Mouse (Mus musculus): Measurements from ENCODE around the gene Eif1ad.
"Not testable (repeated sequence)": the region's sequence is repeated elsewhere in the genome, so short reads cannot be mapped to it uniquely, and the experiment has no call there.

The Eif1ad gene

GRCm38 (mm10) chr19:5377446-5377845, 10.9 kb downstream of the Eif1ad start:
- no peak for DNase-seq (ENCODE audit: low spot score)

- no peak for DNase-seq (ENCODE audit: low spot score)
Observed at GRCm38 (mm10) chr19:5383326-5383725, 16.8 kb downstream of the Eif1ad start.

DNA sequence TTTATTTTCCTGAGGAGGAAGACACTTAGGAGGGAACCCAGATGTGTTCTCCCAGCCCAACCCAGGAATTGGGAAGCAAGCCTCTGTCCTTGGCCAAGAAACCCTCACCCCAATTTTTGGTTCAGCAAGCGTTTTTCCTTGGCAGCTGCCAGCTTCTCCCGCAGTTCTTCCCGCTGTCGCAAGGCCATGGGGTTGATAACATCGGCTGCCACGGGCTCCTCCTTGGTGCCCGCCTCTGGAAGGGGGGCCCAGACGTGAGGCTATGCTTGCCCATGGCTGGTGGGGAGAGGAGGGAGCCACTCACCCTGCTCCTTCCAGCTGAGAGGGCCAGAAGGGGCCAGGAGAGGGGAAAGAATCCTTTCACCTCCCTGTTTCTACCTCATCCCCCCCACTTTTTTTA, 18.2 kb downstream of the Eif1ad start:
- no peak for DNase-seq (ENCODE audit: low spot score)

GRCm38 (mm10) chr19:5388011-5388441, 21.5 kb downstream of the Eif1ad start:
- DNase-seq (ENCODE audit: low spot score) = no peak

- DNase-seq (ENCODE audit: low spot score) = peak; percentile 85
Observed at GRCm38 (mm10) chr19:5388588-5389242, 22.2 kb downstream of the Eif1ad start, which contains the start of gene Sart1. TSS of gene Sart1 (minus strand) at chr19:5388703.

DNA sequence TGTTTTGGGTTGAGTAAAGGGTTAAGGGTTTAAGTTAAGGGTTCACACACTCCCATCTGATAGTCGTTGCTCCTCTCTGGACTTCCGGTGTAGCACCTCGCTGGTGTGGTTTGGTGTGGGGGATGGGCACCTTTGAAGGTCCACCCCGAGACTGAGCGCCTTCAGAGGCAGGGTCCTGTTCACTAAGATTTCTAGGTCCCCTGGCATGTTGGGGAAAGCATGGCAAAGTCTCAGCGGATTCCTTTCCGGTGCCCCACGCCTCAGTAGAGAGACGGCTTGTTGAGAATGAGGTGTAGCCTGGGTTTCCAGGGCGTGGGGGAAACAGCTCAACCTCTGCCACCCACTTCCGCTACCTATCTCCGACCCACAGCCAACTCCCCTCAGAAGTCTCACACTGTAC, 23.1 kb downstream of the Eif1ad start:
- DNase-seq (ENCODE audit: low spot score) = peak; percentile 59

DNA sequence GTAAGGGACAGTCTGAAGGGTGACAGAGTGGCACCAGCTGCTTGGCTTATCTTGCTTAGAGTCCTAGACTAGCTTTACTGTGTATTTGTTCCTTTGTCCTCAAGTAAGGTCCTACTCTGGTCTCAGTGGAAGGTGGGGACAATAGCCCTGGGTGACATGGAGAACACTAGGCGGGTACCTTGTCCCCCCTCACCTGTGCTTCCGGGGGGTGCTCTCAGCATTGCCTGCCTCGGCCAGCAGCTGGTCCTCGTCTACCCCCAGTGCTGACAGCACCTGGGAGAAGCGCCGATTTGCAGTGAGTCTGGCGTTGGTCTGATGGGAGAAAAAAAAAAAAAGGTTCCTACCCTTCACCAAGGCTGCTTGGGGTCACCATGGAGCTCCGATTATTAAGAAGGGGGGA, 23.9 kb downstream of the Eif1ad start:
- DNase-seq (ENCODE audit: low spot score) = no peak

- no peak for DNase-seq (ENCODE audit: low spot score)
Observed at GRCm38 (mm10) chr19:5392892-5393291, 26.4 kb downstream of the Eif1ad start.

GRCm38 (mm10) chr19:5394168-5394567, 27.6 kb downstream of the Eif1ad start:
- DNase-seq (ENCODE audit: low spot score) = no peak

GRCm38 (mm10) chr19:5395371-5395770, 28.8 kb downstream of the Eif1ad start:
- no peak for DNase-seq (ENCODE audit: low spot score)

- DNase-seq (ENCODE audit: low spot score) = not testable (repeated sequence)
Observed at GRCm38 (mm10) chr19:5401073-5401472, 34.5 kb downstream of the Eif1ad start.

DNA sequence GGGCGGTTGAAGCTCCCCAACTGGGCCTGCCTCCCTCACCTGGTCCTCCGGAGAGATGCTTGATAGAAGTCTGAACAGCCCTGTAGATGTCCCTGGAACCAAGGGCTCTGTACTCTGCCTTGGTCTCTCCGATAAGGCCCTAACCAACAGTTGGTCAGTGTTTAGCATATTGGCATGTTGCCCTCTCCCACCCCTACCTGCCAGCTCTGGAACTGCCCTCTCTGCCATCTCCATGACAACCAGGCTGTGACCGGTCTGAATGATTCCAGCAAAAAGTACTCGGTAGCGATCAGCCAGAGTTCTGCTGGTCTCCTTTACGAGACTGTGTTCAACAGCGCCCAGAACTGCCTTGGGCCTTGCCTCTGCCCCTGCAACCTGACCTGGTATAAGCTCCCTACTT, 35.8 kb downstream of the Eif1ad start, which contains the start of gene Tsga10ip:
TSS of gene Tsga10ip (minus strand) at position 234 of the 400 bp plus-strand sequence.
- DNase-seq (ENCODE audit: low spot score) = no peak

GRCm38 (mm10) chr19:5405924-5406323, 39.4 kb downstream of the Eif1ad start:
- DNase-seq (ENCODE audit: low spot score) = no peak

DNA sequence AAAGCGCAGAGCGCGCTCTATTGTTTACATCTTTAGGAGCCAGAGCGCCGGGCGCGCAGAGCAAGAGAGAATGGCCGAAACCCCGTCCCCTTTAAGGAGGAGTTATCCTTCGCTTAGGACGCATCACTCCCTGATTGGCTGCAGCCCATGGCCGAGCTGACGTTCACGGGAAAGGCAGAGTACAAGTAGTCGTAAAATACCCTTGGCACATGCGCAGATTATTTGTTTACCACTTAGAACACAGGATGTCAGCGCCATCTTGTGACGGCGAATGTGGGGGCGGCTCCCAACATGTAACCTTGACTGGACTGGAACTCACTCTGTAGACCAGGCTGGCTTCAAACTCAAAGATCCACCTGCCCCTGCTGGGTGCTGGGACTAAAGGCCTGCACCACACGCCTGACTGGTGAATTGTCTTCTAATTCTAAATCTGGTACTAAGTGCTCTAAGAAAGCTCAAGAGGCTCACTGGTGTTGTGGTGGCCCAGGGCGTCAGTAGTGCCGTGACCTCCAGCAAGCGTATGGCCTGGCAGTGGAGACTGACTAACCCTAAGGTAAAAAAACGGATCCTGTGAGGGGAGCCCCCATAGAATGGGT, 40.1 kb downstream of the Eif1ad start:
- not testable (repeated sequence) for DNase-seq (ENCODE audit: low spot score)

GRCm38 (mm10) chr19:5407133-5407532, 40.6 kb downstream of the Eif1ad start:
- no peak for DNase-seq (ENCODE audit: low spot score)

DNA sequence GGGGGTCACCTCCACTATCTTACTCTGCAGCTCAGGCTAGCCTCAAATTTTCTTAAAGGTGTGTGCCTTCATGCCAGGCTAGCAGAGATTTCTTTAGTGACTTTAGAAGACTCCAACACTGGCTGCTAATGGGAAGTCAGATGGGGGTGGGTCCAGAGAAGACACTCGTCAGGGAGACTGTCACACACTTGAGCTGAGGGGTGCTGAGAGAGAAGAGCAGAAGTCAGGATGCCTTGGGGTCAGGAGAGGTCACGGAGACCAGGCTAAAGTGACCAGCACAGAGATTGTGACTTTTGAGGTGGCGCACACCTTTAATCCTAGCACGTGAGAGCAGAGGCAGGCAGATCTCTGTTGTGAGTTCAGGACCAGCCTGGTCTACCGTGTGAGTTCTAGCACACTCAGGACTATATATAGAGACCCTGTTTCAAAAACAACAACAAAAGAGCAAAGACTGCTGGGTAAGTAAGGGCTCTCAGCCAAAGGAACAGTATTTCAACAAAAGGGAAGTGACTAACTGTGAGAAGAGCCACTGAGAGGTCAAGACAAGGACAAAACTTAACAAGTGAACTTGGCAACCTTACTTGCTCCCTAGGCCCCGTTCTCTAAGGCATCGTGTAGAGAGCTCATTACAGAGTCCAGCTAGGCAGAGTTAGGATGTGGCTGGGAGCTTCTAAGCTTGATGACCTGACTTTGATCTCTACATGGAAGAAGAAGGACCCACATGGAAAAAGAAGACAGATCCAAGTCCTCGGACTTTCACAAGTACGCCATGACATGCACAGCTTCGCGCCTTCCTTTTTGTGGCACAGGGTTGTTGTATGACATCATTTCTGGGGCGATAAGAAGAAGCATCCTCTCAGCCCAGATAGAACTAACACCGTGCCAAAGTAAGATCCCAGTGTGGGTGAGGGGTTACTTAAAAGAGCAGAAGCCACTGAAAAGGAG, 41.8 kb downstream of the Eif1ad start:
- DNase-seq (ENCODE audit: low spot score) = no peak

GRCm38 (mm10) chr19:5409068-5409467, 42.5 kb downstream of the Eif1ad start:
- DNase-seq (ENCODE audit: low spot score) = no peak

- no peak for DNase-seq (ENCODE audit: low spot score)
Observed at GRCm38 (mm10) chr19:5410641-5411040, 44.1 kb downstream of the Eif1ad start.

- DNase-seq (ENCODE audit: low spot score) = no peak
Observed at GRCm38 (mm10) chr19:5411961-5412360, 45.4 kb downstream of the Eif1ad start.

DNA sequence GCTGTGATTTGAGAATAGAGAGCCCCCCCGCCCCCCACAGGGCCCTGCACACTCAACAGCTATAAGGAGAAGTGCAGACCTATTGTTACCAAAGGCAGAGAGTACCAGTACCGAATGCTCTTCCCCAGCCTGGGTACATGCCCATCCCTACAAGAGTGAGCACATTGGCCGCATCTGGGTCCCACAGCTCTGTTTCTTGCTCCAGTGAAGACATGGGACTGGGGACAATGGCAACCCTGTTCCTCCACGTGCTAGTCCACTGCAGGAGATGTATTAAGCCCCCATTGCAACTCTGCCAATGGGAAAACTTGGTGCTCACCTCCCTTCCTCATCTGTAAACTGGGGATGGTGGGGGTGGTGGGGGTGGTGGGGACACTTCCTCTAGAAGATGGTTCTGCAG, 47.3 kb downstream of the Eif1ad start:
- no peak for DNase-seq (ENCODE audit: low spot score)

- no peak for DNase-seq (ENCODE audit: low spot score)
Observed at GRCm38 (mm10) chr19:5414534-5414957, 48.0 kb downstream of the Eif1ad start.

- no peak for DNase-seq (ENCODE audit: low spot score)
Observed at GRCm38 (mm10) chr19:5418750-5419466, 52.4 kb downstream of the Eif1ad start.

All from spleen, adult 12 weeks (tissue).